Mouse (Mus musculus): ENCODE results near the gene Exosc9. TPM values are rescaled to one million over a fixed set of nuclear protein-coding genes. Genes with fewer than 3 reads are reported as not detected.

The Exosc9 gene
- 10 to 100 TPM; 37.2 to 42.7 TPM for total RNA-seq (2021)
- long read RNA-seq, experiment 1, transcript Exosc9-201 (12 exons, 1,617 nt) = major isoform, 19 of 38 reads
- long read RNA-seq, experiment 1, partial matches to known transcripts = 14 of 38 reads
- long read RNA-seq, experiment 1, other reads (novel, unspliced or antisense) = 5 of 38 reads
- long read RNA-seq, experiment 2, transcript Exosc9-201 (12 exons, 1,617 nt) = major isoform, 14 of 24 reads
- long read RNA-seq, experiment 2, partial matches to known transcripts = 7 of 24 reads
- long read RNA-seq, experiment 2, other reads (novel, unspliced or antisense) = 3 of 24 reads

DNA sequence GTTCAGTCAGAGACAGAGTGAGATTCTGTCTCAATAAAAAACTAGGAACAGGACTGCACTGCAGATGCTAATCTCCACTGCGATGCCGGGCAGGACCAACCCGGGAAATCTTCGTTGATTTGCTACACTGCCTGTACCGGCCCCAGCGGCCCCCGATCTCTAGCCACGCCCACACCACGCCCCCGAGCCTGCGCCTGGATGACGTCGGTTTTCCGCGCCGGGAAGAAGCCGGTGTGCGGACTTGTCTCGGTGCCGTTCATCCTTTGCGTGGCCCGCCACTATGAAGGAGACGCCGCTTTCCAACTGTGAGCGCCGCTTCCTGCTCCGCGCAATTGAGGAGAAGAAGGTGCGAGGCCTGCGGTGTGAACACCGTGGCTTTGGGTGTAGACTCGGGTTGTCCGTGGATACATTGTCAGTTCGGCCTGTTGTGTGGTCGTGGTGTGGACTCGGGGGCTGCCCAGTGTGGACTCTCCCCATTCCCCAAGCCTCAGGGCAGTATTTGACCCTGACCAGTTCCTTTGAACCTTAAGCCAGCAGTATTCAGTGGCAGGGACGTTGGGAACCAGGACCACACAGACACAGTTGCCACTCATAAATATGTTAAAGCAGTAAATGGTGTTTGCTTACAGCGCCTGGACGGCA is at the start of gene Exosc9:
Gene Exosc9, plus strand, starts transcription at position 201 of the 642 bp plus-strand sequence.
- TF ChIP-seq CTCF (IDR thresholded peaks at IDR 0.05) = no peak
- H3K4me3 ChIP-seq = peak within 1 kb of the TSS; percentile 74
- peak within 1 kb of the TSS; percentile 87 for H3K27ac ChIP-seq
- intact Hi-C loops (cut with DNase I) = loop anchor here (1.0 kb wide), 2 partner anchors 20 to 31 kb away; partner anchors contain the start of genes Ccna2 and Gm11549
- DNase-seq (ENCODE audit: extremely low spot score in 1 of 2, low spot score in 2 of 2) = peak; percentile 96 to 98

DNA sequence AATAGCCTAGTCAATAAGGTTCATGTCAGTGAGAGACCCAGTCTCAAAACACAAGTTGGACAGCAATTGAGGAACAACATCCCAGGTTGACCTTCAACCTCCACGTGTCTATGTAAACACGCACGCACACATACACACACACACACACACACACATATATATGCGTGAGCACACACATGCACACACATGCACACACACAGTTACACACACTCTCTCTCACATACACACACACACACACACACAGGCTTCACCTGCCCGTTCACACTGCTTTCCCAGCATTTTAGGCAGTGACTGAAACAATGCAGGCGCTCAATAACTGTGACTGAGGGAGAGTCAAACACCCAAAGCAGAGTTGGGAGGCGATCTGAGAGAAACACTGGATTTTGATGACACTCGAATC is 47.1 kb upstream of the Exosc9 start:
- no peak for TF ChIP-seq CTCF (IDR thresholded peaks at IDR 0.05)
- H3K27ac ChIP-seq = no peak overlapping the region
- intact Hi-C loops (cut with DNase I) = no loop called here
- no peak for DNase-seq (ENCODE audit: extremely low spot score in 1 of 2, low spot score in 2 of 2)
- H3K4me3 ChIP-seq = no peak overlapping the region

DNA sequence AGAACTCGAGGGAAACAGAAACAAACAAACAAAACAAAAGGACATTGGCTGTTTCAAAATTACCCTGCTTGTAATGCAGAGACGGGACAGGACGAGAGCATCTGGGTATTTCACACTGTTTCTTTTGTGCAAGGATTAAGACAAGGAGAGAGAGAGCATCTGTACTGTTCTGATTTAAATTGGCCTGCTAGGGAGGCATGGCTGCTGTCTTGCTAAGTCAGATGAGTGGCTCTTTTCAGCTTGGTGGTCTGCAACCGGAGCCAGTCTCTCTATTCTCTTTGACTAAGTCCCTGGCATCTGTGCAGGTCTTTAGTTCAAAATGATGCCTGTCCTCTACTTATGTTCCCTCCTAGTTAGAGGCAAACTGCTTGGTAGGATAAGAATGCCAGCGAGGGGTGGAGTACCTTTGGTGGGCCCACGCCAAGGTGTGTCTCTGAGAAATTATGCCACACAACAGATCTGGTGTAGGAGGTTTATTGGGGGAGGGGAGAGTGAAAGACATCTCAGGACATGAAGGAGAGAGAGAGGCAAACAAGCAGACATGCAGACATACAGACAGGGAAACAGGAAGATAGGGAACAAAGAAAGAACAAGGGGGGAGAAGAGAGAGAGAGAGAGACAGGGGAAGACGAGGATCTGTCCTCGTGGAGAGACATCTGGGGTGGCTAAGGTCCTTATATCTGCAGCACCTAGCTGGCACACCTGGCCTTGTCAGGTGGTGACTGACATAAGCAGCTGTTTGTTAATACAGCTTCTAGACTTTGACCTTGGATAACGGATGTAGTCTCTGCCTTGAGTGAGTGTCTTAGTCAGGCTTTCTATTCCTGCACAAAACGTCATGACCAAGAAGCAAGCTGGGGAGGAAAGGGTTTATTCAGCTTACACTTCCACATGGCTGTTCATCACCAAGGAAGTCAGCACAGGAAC is 46.3 kb upstream of the Exosc9 start:
- Histone ChIP-seq H3K4me3 (no peak overlapping the region), H3K27ac (no peak overlapping the region)
- no peak for DNase-seq (ENCODE audit: extremely low spot score in 1 of 2, low spot score in 2 of 2)
- TF ChIP-seq CTCF (IDR thresholded peaks at IDR 0.05) = no peak
- intact Hi-C loops (cut with DNase I) = no loop called here

DNA sequence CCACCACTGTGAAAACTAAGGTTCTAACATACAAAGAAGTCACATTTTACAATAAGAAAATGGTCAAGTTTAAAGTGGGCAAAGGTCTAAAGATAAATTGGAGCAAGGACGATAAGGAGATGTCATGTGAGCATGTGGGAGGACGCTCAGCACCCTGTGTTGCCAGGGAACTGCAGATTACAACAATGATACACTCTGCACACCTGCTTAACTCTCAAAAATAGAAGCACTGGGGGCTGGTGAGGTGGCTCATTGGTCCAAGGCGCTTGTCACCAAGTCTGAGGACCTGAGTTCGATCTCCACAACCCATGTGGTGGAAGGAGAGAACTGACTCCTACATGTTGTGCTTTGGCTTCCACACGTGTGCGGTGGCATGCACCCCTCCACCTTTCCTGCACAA is 40.9 kb upstream of the Exosc9 start:
- Histone ChIP-seq H3K4me3 (no peak overlapping the region), H3K27ac (no peak overlapping the region)
- TF ChIP-seq CTCF (IDR thresholded peaks at IDR 0.05) = no peak
- intact Hi-C loops (cut with DNase I) = no loop called here
- DNase-seq (ENCODE audit: extremely low spot score in 1 of 2, low spot score in 2 of 2) = no peak

DNA sequence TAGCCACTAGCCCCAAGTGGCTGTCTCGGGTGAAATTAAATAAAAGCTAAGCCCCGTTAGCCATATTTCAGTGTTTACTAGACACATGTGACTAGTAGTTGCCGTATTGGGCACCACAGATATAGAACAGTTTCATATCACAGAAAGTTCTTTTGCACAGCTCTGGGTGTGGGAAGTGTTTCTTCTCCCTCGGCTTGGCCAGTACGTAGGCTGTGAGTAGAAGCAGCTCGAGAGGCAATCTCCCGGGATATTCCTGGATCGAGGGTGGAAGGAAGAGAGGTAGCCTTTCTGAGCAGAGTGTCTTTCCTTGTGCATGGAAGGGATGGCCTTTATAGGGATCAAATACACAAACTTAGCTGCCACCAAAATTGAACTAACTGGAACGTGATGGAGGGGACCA is 36.2 kb upstream of the Exosc9 start:
- Histone ChIP-seq H3K27ac (peak overlapping the region; percentile 61), H3K4me3 (no peak overlapping the region)
- TF ChIP-seq CTCF (IDR thresholded peaks at IDR 0.05) = no peak
- no peak for DNase-seq (ENCODE audit: extremely low spot score in 1 of 2, low spot score in 2 of 2)
- intact Hi-C loops (cut with DNase I) = loop anchor here (2.0 kb wide), 1 partner anchor 41 kb away; the partner anchor contains the start of genes 1810062G17Rik and Anxa5

DNA sequence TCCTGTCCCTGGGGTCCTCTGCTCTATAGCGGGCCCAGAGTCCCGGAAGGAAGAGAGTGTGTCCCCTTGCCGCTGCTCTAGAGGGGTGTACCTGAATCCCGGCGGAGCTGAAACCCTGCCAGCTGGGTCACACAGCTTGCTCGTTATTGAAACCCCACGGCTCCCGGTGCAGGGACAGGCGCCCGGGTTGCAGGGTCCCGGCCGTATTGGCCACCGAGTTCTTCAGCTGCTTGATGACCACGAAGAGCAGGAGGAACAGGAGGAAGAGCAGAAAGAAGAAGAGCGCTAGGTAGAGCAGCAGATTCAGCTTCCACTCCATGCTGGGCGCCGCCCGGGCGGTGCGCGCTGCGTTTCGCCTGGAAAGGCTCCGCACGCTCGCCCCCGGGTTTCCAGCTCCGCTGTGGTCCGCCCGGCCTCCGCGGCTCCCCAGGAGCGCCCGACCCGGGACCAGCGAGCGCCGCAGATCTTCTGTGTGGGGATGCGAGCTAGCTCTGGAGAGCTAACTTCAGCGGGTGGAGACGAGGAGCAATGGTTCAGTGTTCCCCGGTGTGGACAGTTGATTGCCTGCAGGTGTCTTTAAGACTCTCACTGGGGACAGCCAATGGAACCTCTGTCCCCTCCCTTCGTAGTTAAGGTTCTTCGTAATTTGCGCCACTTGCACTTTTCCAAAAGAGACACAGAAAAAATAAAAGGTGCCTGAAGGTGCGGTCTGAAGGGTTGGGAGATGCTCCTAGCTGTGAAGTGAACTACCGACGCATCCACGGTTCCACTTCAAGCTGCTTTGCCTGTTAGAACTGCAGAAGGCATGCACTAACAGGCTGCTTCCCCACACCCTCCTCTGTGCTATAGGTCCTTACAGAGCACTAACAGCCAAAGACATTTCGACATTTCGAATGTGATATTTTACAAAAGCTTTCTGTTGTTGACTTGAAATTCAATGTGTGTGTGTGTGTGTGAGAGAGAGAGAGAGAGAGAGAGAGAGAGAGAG is 31.0 kb upstream of the Exosc9 start, which contains the start of gene Gm11549:
Gene Gm11549, minus strand, starts transcription at position 741 of the 988 bp plus-strand sequence.
- intact Hi-C loops (cut with DNase I) = loop anchor here (1.0 kb wide), 1 partner anchor 31 kb away; the partner anchor contains the start of gene Exosc9
- no peak for TF ChIP-seq CTCF (IDR thresholded peaks at IDR 0.05)
- Histone ChIP-seq H3K27ac (peak within 1 kb of the TSS; percentile 91), H3K4me3 (peak within 1 kb of the TSS; percentile 55)
- DNase-seq (ENCODE audit: extremely low spot score in 1 of 2, low spot score in 2 of 2) = peak; percentile 47 to 68

DNA sequence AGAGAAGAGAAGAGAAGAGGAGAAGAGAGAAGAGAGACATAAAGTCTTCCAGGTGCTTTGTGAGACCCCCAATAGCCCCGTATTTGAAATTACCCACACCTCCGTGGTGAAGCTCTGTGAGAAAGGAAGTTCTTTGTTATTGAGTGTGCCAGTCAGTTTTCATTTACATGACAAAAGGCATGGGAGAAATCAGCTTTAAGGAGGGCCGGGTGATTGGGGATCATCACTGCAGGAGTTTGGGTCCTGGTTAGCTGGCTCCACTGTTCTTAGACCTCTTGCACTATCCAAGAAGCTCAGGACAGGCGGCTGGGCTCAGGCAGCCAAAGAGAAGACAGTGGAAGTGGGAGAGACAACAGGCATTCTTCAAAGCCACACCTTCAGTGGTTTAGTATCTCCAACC is 30.3 kb upstream of the Exosc9 start:
- no peak overlapping the region for H3K4me3 ChIP-seq
- intact Hi-C loops (cut with DNase I) = no loop called here
- no peak for TF ChIP-seq CTCF (IDR thresholded peaks at IDR 0.05)
- H3K27ac ChIP-seq = no peak overlapping the region
- DNase-seq (ENCODE audit: extremely low spot score in 1 of 2, low spot score in 2 of 2) = no peak

DNA sequence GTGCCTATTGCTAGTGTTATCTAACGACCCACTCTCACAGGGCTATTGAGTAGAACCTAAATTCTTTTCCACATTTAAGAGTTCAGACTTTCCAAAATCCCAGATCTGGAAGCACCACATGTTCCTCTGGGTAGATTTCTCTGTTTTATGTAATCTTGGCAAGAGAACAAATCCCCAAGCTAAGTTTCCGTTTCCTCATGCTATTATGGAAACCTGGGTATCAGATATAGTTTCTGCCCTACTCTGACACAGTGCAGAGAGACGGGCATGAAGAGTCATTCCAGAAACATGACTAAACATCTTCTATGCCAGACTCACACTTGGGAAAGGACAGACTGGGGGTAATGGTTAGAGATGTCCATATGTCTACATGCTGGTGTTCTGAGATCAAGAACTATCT is 27.9 kb upstream of the Exosc9 start:
- TF ChIP-seq CTCF (IDR thresholded peaks at IDR 0.05) = no peak
- H3K27ac ChIP-seq = peak overlapping the region; percentile 26; the same call in 1 of the 2 replicates
- no peak for DNase-seq (ENCODE audit: extremely low spot score in 1 of 2, low spot score in 2 of 2)
- intact Hi-C loops (cut with DNase I) = no loop called here
- H3K4me3 ChIP-seq = no peak overlapping the region

DNA sequence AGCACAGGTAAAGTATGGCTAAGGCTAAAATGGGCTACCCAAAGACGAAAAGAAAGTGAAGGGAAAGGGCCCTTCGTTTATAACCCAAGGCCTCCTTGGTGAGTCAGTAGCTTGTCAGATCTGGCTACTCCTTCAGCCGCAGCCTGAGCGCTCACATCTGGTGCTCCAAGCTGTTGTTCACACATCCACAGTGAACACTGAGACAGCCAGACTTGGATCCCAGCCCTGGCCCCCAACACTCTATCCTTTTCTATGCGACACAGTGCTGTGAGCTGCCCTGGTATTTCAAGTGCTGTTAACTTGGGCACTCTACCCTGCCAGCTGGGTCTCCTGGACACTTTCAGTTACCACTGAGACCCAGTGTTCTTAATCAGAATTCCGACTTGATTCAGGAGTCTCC is 22.1 kb upstream of the Exosc9 start:
- H3K4me3 ChIP-seq = no peak overlapping the region
- intact Hi-C loops (cut with DNase I) = loop anchor here (10.0 kb wide), 1 partner anchor 204 kb away; no protein-coding TSS in a partner anchor
- peak overlapping the region; percentile 71 for H3K27ac ChIP-seq
- no peak for TF ChIP-seq CTCF (IDR thresholded peaks at IDR 0.05)
- DNase-seq (ENCODE audit: extremely low spot score in 1 of 2, low spot score in 2 of 2) = peak; percentile 43 to 72

DNA sequence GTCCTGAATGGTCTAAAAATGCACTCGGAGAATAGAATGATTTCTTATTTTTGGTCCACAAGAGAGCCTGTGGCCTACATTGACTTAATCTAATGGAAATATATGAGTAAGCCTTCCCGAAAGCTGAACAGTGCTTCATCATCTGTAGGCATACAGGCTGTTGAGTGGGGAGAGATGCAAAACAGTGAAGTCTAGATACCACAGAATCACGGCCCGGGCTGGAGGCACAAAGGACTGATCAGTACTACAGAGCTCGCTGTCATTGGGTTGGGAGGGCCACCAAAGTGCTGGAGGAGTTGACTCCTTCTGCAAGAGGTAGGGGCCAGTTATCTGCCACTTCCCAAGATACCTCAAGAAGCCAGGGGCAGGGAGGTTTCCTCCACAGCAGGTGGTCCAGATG is 21.6 kb upstream of the Exosc9 start:
- DNase-seq (ENCODE audit: extremely low spot score in 1 of 2, low spot score in 2 of 2) = no peak
- Histone ChIP-seq H3K27ac (peak overlapping the region; percentile 71), H3K4me3 (no peak overlapping the region)

More for the DNA sequence above, 21.6 kb upstream of the Exosc9 start:
- TF ChIP-seq CTCF (IDR thresholded peaks at IDR 0.05) = no peak
- intact Hi-C loops (cut with DNase I) = loop anchor here (10.0 kb wide), 1 partner anchor 204 kb away; no protein-coding TSS in a partner anchor
